Mouse (Mus musculus) hindbrain, embryonic 12.5 days (tissue): ENCODE results near the gene Tti1. TPM values are rescaled to one million over a fixed set of nuclear protein-coding genes. Genes with fewer than 3 reads are reported as not detected.

ENCODE experiments used
- ATAC-seq: fragments of 200-750 bp; cut with Nextera tagmentation; 2 replicates; pipeline ENCODE4 v1.8.0; 2017; ENCODE audit warnings: moderate TSS enrichment; ENCODE audit not compliant: low FRiP score
- H3K27ac ChIP-seq: fragments of 300-500 bp; sonication (generic); 2 replicates; pipeline ENCODE4 v1.5.1; 2016; ENCODE audit warnings: mild to moderate bottlenecking
- H3K27me3 ChIP-seq: fragments of 300-500 bp; sonication (generic); 2 replicates; pipeline ENCODE4 v1.6.1; 2016; ENCODE audit warnings: mild to moderate bottlenecking
- H3K36me3 ChIP-seq: fragments of 300-500 bp; sonication (generic); 2 replicates; pipeline ENCODE4 v1.6.1; 2016; ENCODE audit warnings: mild to moderate bottlenecking
- H3K4me1 ChIP-seq: fragments of 300-500 bp; sonication (generic); 2 replicates; pipeline ENCODE4 v1.6.1; 2016
- H3K4me2 ChIP-seq: fragments of 300-500 bp; sonication (generic); replicated peaks from 2 replicates; pipeline ENCODE4 v1.6.1; 2016; ENCODE audit warnings: mild to moderate bottlenecking
- H3K4me3 ChIP-seq: fragments of 300-500 bp; sonication (generic); 2 replicates; pipeline ENCODE4 v1.5.1; 2016; ENCODE audit warnings: mild to moderate bottlenecking
- H3K9ac ChIP-seq: fragments of 300-500 bp; sonication (generic); 2 replicates; pipeline ENCODE4 v1.6.1; 2016; ENCODE audit warnings: mild to moderate bottlenecking, moderate library complexity
- H3K9me3 ChIP-seq: fragments of 300-500 bp; sonication (generic); replicated peaks from 2 replicates; pipeline ENCODE4 v1.6.1; 2016; ENCODE audit warnings: mild to moderate bottlenecking
- WGBS: fragments of 180-500 bp; shearing (Covaris S2); methylation state at CpG from one replicate; pipeline ENCODE4 v1.1.7; 2016; 5-methylcytosine and 5-hydroxymethylcytosine counted together
- polyA plus RNA-seq: library from polyadenylated mRNA; unstranded; fragments of >200 nt; fragmentation: Nextera tagmentation; extraction: Ambion mirVana; gene quantifications from 2 replicates; pipeline ENCODE4 v1.2.1, GENCODE M21; 2016

The Tti1 gene
- polyA plus RNA-seq, 1 experiment from 2014 or later, result 25.6 TPM

GRCm38 (mm10) chr2:157953978-157954377 lies 74.3 kb downstream of the Tti1 start:
- H3K4me1 ChIP-seq, result peaks cover 18% of the 10 kb centered on the region
- ATAC-seq, result no peak
- 70% methylated on average over 5 of the region's 5 CpGs for WGBS

GRCm38 (mm10) chr2:157944156-157944893 lies 83.9 kb downstream of the Tti1 start:
- peak overlapping the region; percentile 40 for H3K4me3 ChIP-seq
- peak overlapping the region; percentile 74 for H3K9ac ChIP-seq
- H3K36me3 ChIP-seq, result no peaks in the 10 kb centered on the region
- no peaks in the 10 kb centered on the region for H3K9me3 ChIP-seq
- H3K27ac ChIP-seq, result peak overlapping the region; percentile 17
- H3K4me1 ChIP-seq, result peaks cover 35% of the 10 kb centered on the region
- H3K4me2 ChIP-seq, result peak overlapping the region; percentile 88
- H3K27me3 ChIP-seq, result peaks cover 31% of the 10 kb centered on the region
- WGBS, result 11% methylated on average over 37 of the region's 37 CpGs
- no peak; the same call in none of the 2 replicates for ATAC-seq

More at GRCm38 (mm10) chr2:157953978-157954377, 74.3 kb downstream of the Tti1 start:
- Histone ChIP-seq H3K9me3 (no peaks in the 10 kb centered on the region), H3K4me3 (no peak overlapping the region), H3K9ac (no peak overlapping the region), H3K27ac (no peak overlapping the region), H3K27me3 (no peaks in the 10 kb centered on the region), H3K4me2 (no peak overlapping the region), H3K36me3 (no peaks in the 10 kb centered on the region)

- Histone ChIP-seq H3K27ac (0 out of 2 replicates have a peak overlapping the region, but pooled peaks have one; percentile 12), H3K4me3 (peak overlapping the region; percentile 40), H3K4me2 (peak overlapping the region; percentile 88), H3K9ac (peak overlapping the region; percentile 74), H3K4me1 (peaks cover 35% of the 10 kb centered on the region), H3K36me3 (no peaks in the 10 kb centered on the region), H3K27me3 (peaks cover 35% of the 10 kb centered on the region), H3K9me3 (no peaks in the 10 kb centered on the region)
- peak; percentile 72 for ATAC-seq
- WGBS, result 1% methylated on average over 47 of the region's 47 CpGs
Measured at GRCm38 (mm10) chr2:157943514-157944155, 84.6 kb downstream of the Tti1 start.

- 0 out of 2 replicates have a peak overlapping the region, but pooled peaks have one; percentile 4 for H3K4me3 ChIP-seq
- no peak overlapping the region for H3K27ac ChIP-seq
- peak overlapping the region; percentile 15; the same call in 1 of the 2 replicates for H3K9ac ChIP-seq
- H3K27me3 ChIP-seq, result peaks cover 38% of the 10 kb centered on the region
- H3K4me2 ChIP-seq, result peak overlapping the region; percentile 33
- H3K36me3 ChIP-seq, result no peaks in the 10 kb centered on the region
- peaks cover 35% of the 10 kb centered on the region for H3K4me1 ChIP-seq
- WGBS, result 4% methylated on average over 18 of the region's 18 CpGs
- H3K9me3 ChIP-seq, result no peaks in the 10 kb centered on the region
- ATAC-seq, result no peak
Measured at GRCm38 (mm10) chr2:157940586-157941185, 87.5 kb downstream of the Tti1 start.

- Histone ChIP-seq H3K27ac (no peak overlapping the region), H3K27me3 (peaks cover 34% of the 10 kb centered on the region), H3K4me2 (no peak overlapping the region), H3K4me1 (peaks cover 26% of the 10 kb centered on the region), H3K36me3 (no peaks in the 10 kb centered on the region), H3K9ac (no peak overlapping the region), H3K9me3 (no peaks in the 10 kb centered on the region), H3K4me3 (no peak overlapping the region)
- ATAC-seq, result no peak
- 83% methylated on average over 4 of the region's 4 CpGs for WGBS
Measured at GRCm38 (mm10) chr2:157936676-157937075, 91.6 kb downstream of the Tti1 start.

GRCm38 (mm10) chr2:157935444-157936171 lies 92.6 kb downstream of the Tti1 start:
- ATAC-seq, result no peak
- Histone ChIP-seq H3K4me3 (no peak overlapping the region), H3K27ac (no peak overlapping the region), H3K4me1 (peaks cover 15% of the 10 kb centered on the region), H3K27me3 (peaks cover 29% of the 10 kb centered on the region), H3K4me2 (no peak overlapping the region), H3K9ac (no peak overlapping the region), H3K36me3 (no peaks in the 10 kb centered on the region), H3K9me3 (no peaks in the 10 kb centered on the region)
- WGBS, result 76% methylated on average over 11 of the region's 11 CpGs

GRCm38 (mm10) chr2:157932655-157933054 lies 95.6 kb downstream of the Tti1 start:
- Histone ChIP-seq H3K4me1 (peaks cover 27% of the 10 kb centered on the region), H3K9ac (no peak overlapping the region), H3K27ac (no peak overlapping the region), H3K4me2 (no peak overlapping the region), H3K36me3 (no peaks in the 10 kb centered on the region), H3K27me3 (peaks cover 11% of the 10 kb centered on the region; the same call in 1 of the 2 replicates), H3K9me3 (no peaks in the 10 kb centered on the region), H3K4me3 (no peak overlapping the region)
- ATAC-seq, result no peak
- WGBS, result 80% methylated on average over 4 of the region's 4 CpGs

Other genes with a start within 250 kb of the Tti1 start
- 13.7 and 15.3 TPM in 2 replicates for gene Vstm2l, start 113.8 kb downstream of the Tti1 start, polyA plus RNA-seq
- gene Rprd1b, start 64 bp upstream of the Tti1 start, polyA plus RNA-seq, result 46.2 and 56.2 TPM in 2 replicates
- 9.9 and 11.1 TPM in 2 replicates for gene Tgm2, start 118.0 kb upstream of the Tti1 start, polyA plus RNA-seq
- 8.2 and 8.9 TPM in 2 replicates for gene D630003M21Rik, start 200.8 kb upstream of the Tti1 start, polyA plus RNA-seq
- gene Bpi, start 229.7 kb upstream of the Tti1 start, polyA plus RNA-seq, result not detected in 2 replicates